Mouse (Mus musculus) monocyte, adult 5-6 weeks (primary cell): ENCODE results near the gene Cog5. TPM values are rescaled to one million over a fixed set of nuclear protein-coding genes. Genes with fewer than 3 reads are reported as not detected.

Experiments used
- ATAC-seq: fragments of 153-309, 156-312 bp; replicated peaks from 2 replicates; pipeline ENCODE4 v1.8.0; 2017; ENCODE audit warnings: mild to moderate bottlenecking; ENCODE audit not compliant: low TSS enrichment, insufficient number of reproducible peaks, severe bottlenecking, poor library complexity, low FRiP score
- total RNA-seq: library from RNA; stranded (forward); fragments of 200-1000, 200-491, 200-594 nt; gene quantifications from 3 replicates; pipeline ENCODE4 v1.2.3, GENCODE M21; 2017

Cog5 gene
- total RNA-seq, 1 experiment from 2014 or later: 54.1 TPM

- no peak for ATAC-seq
Observed at GRCm38 (mm10) chr12:31862668-31863538, 208.2 kb downstream of the Cog5 start.

GRCm38 (mm10) chr12:31876775-31877174, 222.1 kb downstream of the Cog5 start:
- ATAC-seq: no peak

GRCm38 (mm10) chr12:31882736-31883135, 228.1 kb downstream of the Cog5 start:
- ATAC-seq: no peak

- no peak for ATAC-seq
Observed at GRCm38 (mm10) chr12:31884365-31884764, 229.7 kb downstream of the Cog5 start.

GRCm38 (mm10) chr12:31885084-31885483, 230.4 kb downstream of the Cog5 start:
- ATAC-seq: no peak

- ATAC-seq: no peak
Observed at GRCm38 (mm10) chr12:31885844-31886606, 231.4 kb downstream of the Cog5 start.

- no peak for ATAC-seq
Observed at GRCm38 (mm10) chr12:31890685-31891084, 236.0 kb downstream of the Cog5 start.

- no peak for ATAC-seq
Observed at GRCm38 (mm10) chr12:31892079-31892478, 237.4 kb downstream of the Cog5 start.

GRCm38 (mm10) chr12:31892771-31893170, 238.1 kb downstream of the Cog5 start:
- no peak for ATAC-seq

- no peak for ATAC-seq
Observed at GRCm38 (mm10) chr12:31895095-31895734, 240.5 kb downstream of the Cog5 start.

GRCm38 (mm10) chr12:31895888-31896287, 241.2 kb downstream of the Cog5 start:
- no peak for ATAC-seq

- ATAC-seq: no peak
Observed at GRCm38 (mm10) chr12:31896295-31896694, 241.6 kb downstream of the Cog5 start.

- no peak for ATAC-seq
Observed at GRCm38 (mm10) chr12:31896986-31897385, 242.3 kb downstream of the Cog5 start.

GRCm38 (mm10) chr12:31897456-31897855, 242.8 kb downstream of the Cog5 start:
- no peak for ATAC-seq

GRCm38 (mm10) chr12:31900391-31900914, 245.8 kb downstream of the Cog5 start:
- no peak for ATAC-seq

- no peak for ATAC-seq
Observed at GRCm38 (mm10) chr12:31905696-31906551, 251.3 kb downstream of the Cog5 start.

- no peak for ATAC-seq
Observed at GRCm38 (mm10) chr12:31907436-31907835, 252.8 kb downstream of the Cog5 start.

- no peak for ATAC-seq
Observed at GRCm38 (mm10) chr12:31912966-31913551, 258.4 kb downstream of the Cog5 start.
